Mouse (Mus musculus): ENCODE data around the gene Gm10273. TPM values are rescaled to one million over a fixed set of nuclear protein-coding genes. Genes with fewer than 3 reads are reported as not detected.
"Not testable (repeated sequence)": the region's sequence is repeated elsewhere in the genome, so short reads cannot be mapped to it uniquely, and the experiment has no call there.

Gm10273 gene
- polyA plus RNA-seq, 1 experiment from 2014 or later, result 14.1 TPM

DNA sequence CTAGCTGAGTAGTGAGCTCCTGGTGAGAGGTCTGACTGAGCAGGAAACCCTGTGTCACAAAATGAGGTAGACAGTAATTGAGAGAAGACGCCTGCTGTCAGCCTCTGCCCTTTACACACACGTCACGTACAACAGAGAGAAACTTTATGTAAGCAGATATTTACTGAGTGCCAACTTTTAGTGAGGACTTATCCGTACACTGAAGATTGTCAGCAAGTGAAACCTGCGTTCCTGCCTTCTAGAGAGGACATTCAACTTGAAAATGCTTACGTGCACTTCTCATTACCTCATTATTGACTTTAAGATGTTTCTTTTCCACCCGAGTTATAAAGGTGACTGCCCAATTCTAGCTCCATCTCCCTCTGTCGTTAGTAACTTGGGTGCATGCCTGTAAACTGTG, 26.7 kb upstream of the Gm10273 start:
- Histone ChIP-seq H3K27ac (replicated peaks) (no peak overlapping the region), H3K36me3 (peaks cover 99% of the 10 kb centered on the region)
- WGBS, result 94% methylated on average over 8 of the region's 8 CpGs

DNA sequence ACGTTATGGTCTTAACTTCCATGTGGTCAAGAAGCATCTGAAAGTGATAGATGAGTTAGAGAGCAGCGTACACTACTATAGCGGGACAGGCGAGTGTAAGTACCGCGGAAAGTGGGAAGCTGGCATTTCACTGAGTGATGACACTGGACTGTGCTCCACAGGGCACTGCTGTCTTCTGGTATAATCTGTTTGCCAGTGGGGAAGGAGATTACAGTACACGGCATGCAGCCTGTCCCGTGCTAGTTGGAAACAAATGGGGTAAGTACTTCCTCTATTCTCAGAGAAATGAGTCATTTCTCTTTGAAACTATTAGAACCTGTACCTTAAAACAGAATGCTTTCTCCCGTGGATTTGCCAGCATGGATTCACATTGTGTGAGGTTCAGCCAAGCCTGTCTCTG, 26.0 kb upstream of the Gm10273 start:
- Histone ChIP-seq H3K4me1 (0 out of 2 replicates have a peak, but pooled peaks cover 2% of the 10 kb centered on the region), H3K4me3 (no peak overlapping the region), H3K36me3 (peaks cover 99% of the 10 kb centered on the region), H3K9me3 (replicated peaks) (no peaks in the 10 kb centered on the region), H3K27ac (replicated peaks) (no peak overlapping the region), H3K27me3 (ENCODE audit: low read depth, poor library complexity, severe bottlenecking) (no peaks in the 10 kb centered on the region)
- no peak for DNase-seq (ENCODE audit: low spot score)
- WGBS, result 95% methylated on average over 9 of the region's 9 CpGs

More for the DNA sequence above, 26.7 kb upstream of the Gm10273 start:
- no peak overlapping the region for H3K4me3 ChIP-seq
- H3K4me1 ChIP-seq, result 0 out of 2 replicates have a peak, but pooled peaks cover 2% of the 10 kb centered on the region
- H3K9me3 ChIP-seq (replicated peaks), result no peaks in the 10 kb centered on the region
- no peaks in the 10 kb centered on the region for H3K27me3 ChIP-seq (ENCODE audit: low read depth, poor library complexity, severe bottlenecking)
- DNase-seq (ENCODE audit: low spot score), result no peak

DNA sequence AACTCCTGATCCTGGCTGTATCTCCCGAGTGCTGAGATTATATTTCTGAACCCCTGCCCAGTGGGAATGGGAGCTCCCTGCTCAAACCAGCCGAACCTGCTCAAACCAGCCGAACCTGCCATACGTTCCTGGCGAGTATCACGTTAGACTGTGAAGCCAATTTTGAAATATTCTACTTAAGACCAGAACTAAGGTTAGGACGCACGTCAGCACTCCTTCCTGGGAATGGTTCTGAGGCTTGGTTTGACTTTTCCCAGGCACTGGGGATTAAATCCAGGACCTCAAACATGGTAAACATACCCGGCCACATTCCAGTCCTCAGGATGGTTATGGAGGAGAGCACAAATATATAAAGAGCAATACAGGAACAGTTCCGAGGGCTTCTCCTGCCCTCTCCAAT, 17.5 kb upstream of the Gm10273 start:
- Histone ChIP-seq H3K4me3 (no peak overlapping the region), H3K9me3 (replicated peaks) (no peaks in the 10 kb centered on the region), H3K27me3 (ENCODE audit: low read depth, poor library complexity, severe bottlenecking) (no peaks in the 10 kb centered on the region), H3K36me3 (peaks cover 37% of the 10 kb centered on the region), H3K4me1 (no peaks in the 10 kb centered on the region; the same call in 1 of the 2 replicates), H3K27ac (replicated peaks) (no peak overlapping the region)
- WGBS, result 97% methylated on average over 10 of the region's 10 CpGs
- no peak for DNase-seq (ENCODE audit: low spot score)

GRCm38 (mm10) chr10:59378728-59379127, 16.7 kb upstream of the Gm10273 start:
- peaks cover 29% of the 10 kb centered on the region for H3K36me3 ChIP-seq
- H3K27me3 ChIP-seq (ENCODE audit: low read depth, poor library complexity, severe bottlenecking), result no peaks in the 10 kb centered on the region
- no peak overlapping the region for H3K4me3 ChIP-seq
- WGBS, result 90% methylated on average over 4 of the region's 4 CpGs
- H3K9me3 ChIP-seq (replicated peaks), result no peaks in the 10 kb centered on the region
- DNase-seq (ENCODE audit: low spot score), result no peak
- H3K4me1 ChIP-seq, result no peaks in the 10 kb centered on the region; the same call in 1 of the 2 replicates
- H3K27ac ChIP-seq (replicated peaks), result no peak overlapping the region

DNA sequence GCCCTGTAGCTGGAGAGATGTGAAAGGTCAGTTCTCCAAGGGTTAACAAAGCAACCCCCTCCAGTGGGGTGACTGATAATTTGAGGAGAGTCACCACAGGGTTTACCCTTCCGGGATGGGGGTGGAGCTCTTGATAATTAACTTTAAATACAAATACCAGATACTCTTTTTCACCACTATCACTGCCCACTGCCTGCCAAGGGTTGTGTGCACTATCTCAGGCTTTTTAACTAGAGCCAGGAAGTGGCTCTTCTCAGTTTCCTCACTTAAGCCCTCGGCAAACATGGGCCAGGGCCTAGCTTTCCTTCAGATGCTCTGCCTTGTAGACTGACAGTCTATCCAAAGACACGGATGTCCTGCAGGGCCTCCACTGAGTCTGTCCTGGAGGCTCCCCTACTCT, 15.5 kb upstream of the Gm10273 start:
- WGBS, result 58% methylated on average over 3 of the region's 3 CpGs

GRCm38 (mm10) chr10:59380411-59380821, 15.0 kb upstream of the Gm10273 start:
- Histone ChIP-seq H3K27me3 (ENCODE audit: low read depth, poor library complexity, severe bottlenecking) (no peaks in the 10 kb centered on the region), H3K9me3 (replicated peaks) (no peaks in the 10 kb centered on the region), H3K4me3 (no peak overlapping the region), H3K4me1 (no peaks in the 10 kb centered on the region; the same call in 1 of the 2 replicates), H3K27ac (replicated peaks) (no peak overlapping the region), H3K36me3 (peaks cover 16% of the 10 kb centered on the region; the same call in 1 of the 2 replicates)
- DNase-seq (ENCODE audit: low spot score), result no peak
- 83% methylated on average over 2 of the region's 2 CpGs for WGBS

More for the DNA sequence above, 15.5 kb upstream of the Gm10273 start:
- Histone ChIP-seq H3K27ac (replicated peaks) (no peak overlapping the region), H3K9me3 (replicated peaks) (no peaks in the 10 kb centered on the region), H3K36me3 (peaks cover 17% of the 10 kb centered on the region), H3K4me1 (no peaks in the 10 kb centered on the region; the same call in 1 of the 2 replicates), H3K27me3 (ENCODE audit: low read depth, poor library complexity, severe bottlenecking) (no peaks in the 10 kb centered on the region), H3K4me3 (no peak overlapping the region)
- DNase-seq (ENCODE audit: low spot score), result no peak

- 83% methylated on average over 6 of the region's 10 CpGs for WGBS
- not testable (repeated sequence) for DNase-seq (ENCODE audit: low spot score); H3K4me3 ChIP-seq
These were observed 13.9 kb upstream of the Gm10273 start for GRCm38 (mm10) chr10:59381563-59381962.

DNA sequence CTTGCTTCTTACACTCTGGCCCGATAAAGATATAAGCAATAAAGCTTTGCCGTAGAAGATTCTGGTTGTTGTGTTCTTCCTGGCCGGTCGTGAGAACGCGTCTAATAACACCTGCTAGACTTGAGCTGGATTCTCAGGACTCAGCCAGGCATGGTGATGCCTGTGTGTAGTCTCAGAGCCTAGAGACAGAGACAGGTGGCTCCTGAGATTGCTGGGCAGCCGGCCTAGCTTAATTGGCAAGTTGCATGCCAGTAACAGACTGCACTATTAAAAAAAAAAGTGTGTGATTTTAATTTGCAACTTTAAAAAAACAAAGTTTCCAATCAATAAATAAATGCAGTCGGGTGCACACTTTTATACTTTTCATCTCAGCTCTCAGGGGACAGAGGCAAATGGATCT, 8.5 kb upstream of the Gm10273 start:
- Histone ChIP-seq H3K9me3 (replicated peaks) (peaks cover 11% of the 10 kb centered on the region; the same call in 1 of the 2 replicates), H3K4me1 (no peaks in the 10 kb centered on the region), H3K27me3 (ENCODE audit: low read depth, poor library complexity, severe bottlenecking) (no peaks in the 10 kb centered on the region), H3K4me3 (no peak overlapping the region), H3K27ac (replicated peaks) (no peak overlapping the region), H3K36me3 (no peaks in the 10 kb centered on the region)
- WGBS, result 95% methylated on average over 8 of the region's 8 CpGs
- DNase-seq (ENCODE audit: low spot score), result no peak

More at GRCm38 (mm10) chr10:59381563-59381962, 13.9 kb upstream of the Gm10273 start:
- H3K4me1 ChIP-seq; H3K9me3 ChIP-seq (replicated peaks); H3K27me3 ChIP-seq (ENCODE audit: low read depth, poor library complexity, severe bottlenecking); H3K27ac ChIP-seq (replicated peaks): not testable (repeated sequence)
- H3K36me3 ChIP-seq, result peaks cover 16% of the 10 kb centered on the region; the same call in 1 of the 2 replicates

DNA sequence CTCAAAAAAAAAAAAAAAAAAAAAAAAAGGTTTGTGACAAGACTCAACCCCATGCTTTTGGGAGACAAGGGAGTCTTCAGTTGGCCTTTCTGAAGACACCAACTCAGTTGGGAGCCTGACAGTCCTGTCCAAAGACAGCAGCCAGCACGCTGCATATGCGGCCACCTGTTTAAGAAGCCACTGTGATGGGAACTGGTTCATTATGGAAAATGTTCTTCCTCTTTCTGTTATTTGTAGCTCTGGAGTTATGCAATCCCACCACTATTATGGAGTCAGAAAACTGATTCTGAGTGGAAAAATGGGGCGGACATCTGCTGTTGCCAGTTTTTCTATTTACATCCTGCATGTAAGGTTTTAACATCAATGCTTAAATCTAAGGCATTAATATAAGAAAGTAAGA, 5.8 kb upstream of the Gm10273 start:
- Histone ChIP-seq H3K4me1 (no peaks in the 10 kb centered on the region), H3K4me3 (no peak overlapping the region), H3K27ac (replicated peaks) (no peak overlapping the region), H3K9me3 (replicated peaks) (peaks cover 11% of the 10 kb centered on the region; the same call in 1 of the 2 replicates), H3K27me3 (ENCODE audit: low read depth, poor library complexity, severe bottlenecking) (no peaks in the 10 kb centered on the region), H3K36me3 (no peaks in the 10 kb centered on the region)
- WGBS, result 93% methylated on average over 3 of the region's 3 CpGs
- no peak for DNase-seq (ENCODE audit: low spot score)

- no peaks in the 10 kb centered on the region for H3K4me1 ChIP-seq
- H3K9me3 ChIP-seq (replicated peaks), result peaks cover 11% of the 10 kb centered on the region; the same call in 1 of the 2 replicates
- no peak overlapping the region for H3K27ac ChIP-seq (replicated peaks)
- 85% methylated on average over 4 of the region's 4 CpGs for WGBS
- no peak for DNase-seq (ENCODE audit: low spot score)
- no peaks in the 10 kb centered on the region for H3K27me3 ChIP-seq (ENCODE audit: low read depth, poor library complexity, severe bottlenecking)
- no peak overlapping the region for H3K4me3 ChIP-seq
- H3K36me3 ChIP-seq, result no peaks in the 10 kb centered on the region
These were observed 3.5 kb upstream of the Gm10273 start for GRCm38 (mm10) chr10:59391907-59392306.

DNA sequence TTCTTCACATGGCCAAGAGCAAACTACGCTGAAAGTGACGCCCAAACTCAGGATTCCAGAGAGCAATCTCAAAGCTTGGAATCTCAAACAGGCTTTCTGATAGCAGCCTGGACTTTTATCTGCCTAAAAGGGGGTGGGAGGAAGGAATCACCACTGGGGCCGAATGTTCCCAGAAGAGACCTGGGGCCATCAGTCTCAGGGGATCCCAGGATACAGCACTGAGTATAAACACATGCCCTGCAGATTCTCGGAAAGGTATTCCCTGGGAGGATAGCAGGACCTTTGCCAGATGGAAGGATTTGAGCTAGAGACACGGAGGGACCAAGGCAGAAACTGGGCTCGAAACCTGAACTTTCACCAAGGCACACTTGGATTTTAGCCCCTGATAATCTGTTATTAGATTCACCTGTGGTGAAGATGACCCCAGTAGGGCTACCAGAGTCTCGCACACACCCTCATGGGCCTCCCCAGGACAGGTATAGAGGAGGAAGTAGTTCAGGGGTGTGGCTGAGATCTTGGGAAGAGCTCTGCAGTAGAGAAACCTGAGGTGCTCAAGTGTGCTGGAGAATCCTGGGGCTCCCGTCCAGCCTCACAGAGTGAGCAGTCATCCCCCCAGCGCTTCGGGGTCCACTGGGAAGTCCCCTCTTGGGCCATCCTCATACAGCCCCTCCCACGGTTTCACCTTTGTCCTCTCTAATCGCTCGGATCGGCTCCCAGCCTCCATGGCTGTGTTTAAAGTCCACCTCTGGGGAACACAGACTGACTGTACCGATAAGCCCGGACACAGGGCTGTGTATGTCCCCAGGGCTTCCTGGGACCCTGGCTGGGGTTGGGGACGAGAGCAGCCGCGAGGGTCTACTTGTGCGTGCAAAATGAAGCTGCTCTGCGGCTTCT, 7.7 kb downstream of the Gm10273 start, which contains the start of gene Pla2g12b:
TSS of gene Pla2g12b (plus strand) at position 762 of the 894 bp plus-strand sequence.
- Histone ChIP-seq H3K4me3 (no peak within 1 kb of the TSS), H3K27ac (replicated peaks) (no peak within 1 kb of the TSS), H3K36me3 (no peaks in the 10 kb centered on the region), H3K9me3 (replicated peaks) (0 out of 2 replicates have a peak, but pooled peaks cover 3% of the 10 kb centered on the region), H3K4me1 (no peaks in the 10 kb centered on the region), H3K27me3 (ENCODE audit: low read depth, poor library complexity, severe bottlenecking) (no peaks in the 10 kb centered on the region)
- 81% methylated on average over 21 of the region's 21 CpGs for WGBS
- no peak for DNase-seq (ENCODE audit: low spot score)

GRCm38 (mm10) chr10:59403793-59404149, 8.3 kb downstream of the Gm10273 start:
- Histone ChIP-seq H3K27ac (replicated peaks) (no peak overlapping the region), H3K4me1 (no peaks in the 10 kb centered on the region), H3K27me3 (ENCODE audit: low read depth, poor library complexity, severe bottlenecking) (no peaks in the 10 kb centered on the region), H3K9me3 (replicated peaks) (0 out of 2 replicates have a peak, but pooled peaks cover 3% of the 10 kb centered on the region), H3K4me3 (no peak overlapping the region), H3K36me3 (no peaks in the 10 kb centered on the region)
- DNase-seq (ENCODE audit: low spot score), result no peak
- WGBS, result 83% methylated on average over 10 of the region's 10 CpGs

- no peaks in the 10 kb centered on the region for H3K36me3 ChIP-seq
- no peaks in the 10 kb centered on the region for H3K9me3 ChIP-seq (replicated peaks)
- H3K27ac ChIP-seq (replicated peaks), result no peak overlapping the region
- H3K4me1 ChIP-seq, result no peaks in the 10 kb centered on the region
- 67% methylated on average over 6 of the region's 6 CpGs for WGBS
- H3K27me3 ChIP-seq (ENCODE audit: low read depth, poor library complexity, severe bottlenecking), result no peaks in the 10 kb centered on the region
- H3K4me3 ChIP-seq, result no peak overlapping the region
- DNase-seq (ENCODE audit: low spot score), result no peak
These were observed 13.1 kb downstream of the Gm10273 start for GRCm38 (mm10) chr10:59408499-59408898.
